Mouse (Mus musculus) heart, postnatal 0 days (tissue): ENCODE results near the gene Scfd2.

ENCODE experiments used
- CTCF ChIP-seq: IDR thresholded peaks from 2 replicates; pipeline ENCODE4 v1.5.1; 2016; ENCODE audit warnings: antibody characterized with exemption, control low read depth, low read depth
- EP300 ChIP-seq: IDR thresholded peaks from 2 replicates; pipeline ENCODE4 v1.6.1; 2016; ENCODE audit warnings: antibody characterized with exemption, low read depth

DNA sequence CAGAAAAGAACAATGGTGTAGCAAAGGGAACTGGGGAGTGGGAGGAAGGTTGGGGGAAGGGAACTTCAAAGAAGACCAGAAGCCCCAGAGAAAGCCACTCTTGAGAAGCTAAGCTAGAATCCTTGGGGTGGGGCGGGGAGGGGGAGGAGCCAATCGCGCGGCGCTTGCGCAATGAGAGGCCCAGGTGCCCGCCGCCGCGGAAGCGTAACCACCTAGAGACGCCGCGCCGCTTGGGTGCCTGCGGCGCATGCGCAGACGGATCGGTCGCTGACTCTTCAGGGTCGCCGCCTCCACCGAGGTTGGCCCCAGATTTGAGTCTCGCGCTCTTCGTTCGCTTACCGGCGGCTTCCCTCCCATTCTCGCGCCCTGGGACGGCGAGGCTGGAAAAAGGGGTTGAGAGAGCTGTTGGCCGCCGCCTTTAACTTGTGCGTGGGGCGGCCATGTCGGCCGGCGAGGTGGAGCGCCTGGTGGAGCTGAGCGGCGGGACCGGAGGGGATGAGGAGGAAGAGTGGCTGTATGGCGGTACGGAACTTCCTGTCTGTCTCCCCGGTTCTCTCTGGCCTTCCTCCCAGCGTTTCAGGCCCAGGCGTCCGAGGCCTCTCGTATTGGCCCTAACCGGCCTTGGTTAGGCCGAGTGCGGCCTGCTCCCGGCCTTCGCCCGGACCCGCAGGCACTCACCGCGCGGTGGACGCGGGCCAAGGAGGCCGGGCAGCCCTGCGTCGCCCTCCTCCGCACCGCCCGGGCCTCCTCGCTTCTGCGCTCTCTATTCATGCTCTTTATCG, 3.9 kb upstream of the Scfd2 start, which contains the start of gene Fip1l1:
- no peak for TF ChIP-seq EP300
- TF ChIP-seq CTCF, result no peak
